Mouse (Mus musculus) bone marrow, adult 2 months (tissue): Measurements from ENCODE around the gene Gm17409.

ENCODE experiments used
- CTCF ChIP-seq: fragments of 200-500 bp; IDR thresholded peaks from 2 replicates; pipeline ENCODE4 v1.5.1; 2011; ENCODE audit warnings: low read length, control low read depth; ENCODE audit not compliant: control insufficient read depth, insufficient read depth
- POLR2A ChIP-seq: fragments of 200-500 bp; IDR thresholded peaks from 2 replicates; pipeline ENCODE4 v1.6.1; 2011; ENCODE audit warnings: low read depth, mild to moderate bottlenecking, control low read depth, low read length, borderline replicate concordance; ENCODE audit not compliant: control insufficient read depth

DNA sequence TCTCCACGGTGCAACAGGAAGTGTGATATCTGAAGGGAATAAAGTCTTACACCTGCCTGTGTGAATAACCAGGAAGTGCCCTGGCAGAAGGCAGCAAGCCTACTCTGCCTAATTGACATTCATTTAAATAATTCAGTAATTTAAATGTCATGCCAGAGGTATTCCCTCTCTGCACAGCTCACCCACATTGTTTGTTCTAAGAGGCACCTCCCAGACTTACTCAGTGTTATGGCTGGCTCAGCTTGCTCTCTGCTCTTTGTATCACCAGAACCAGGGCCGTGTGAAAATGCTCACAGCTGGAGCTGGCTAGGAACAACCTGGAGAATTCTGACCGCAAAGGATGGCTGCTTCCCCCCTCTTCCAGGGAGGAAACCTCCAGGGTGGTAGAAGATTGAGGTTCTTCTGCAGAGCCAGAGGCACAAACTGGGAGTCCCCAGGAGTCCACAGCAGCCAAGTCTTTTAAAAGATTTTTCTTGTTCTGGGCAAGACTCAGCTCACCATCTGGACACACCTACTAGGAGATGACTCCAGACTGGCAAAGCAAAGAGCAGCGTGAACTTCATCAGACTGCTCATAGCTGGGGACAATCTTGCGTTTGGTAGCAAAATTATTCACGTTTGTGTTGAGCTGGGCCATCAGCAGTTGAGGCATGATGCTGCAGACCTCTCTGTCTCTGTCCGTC is 14.5 kb downstream of the Gm17409 start:
- TF ChIP-seq CTCF (no peak), POLR2A (no peak)
